Mouse (Mus musculus): ENCODE measurements around the gene 3110009E18Rik. TPM values are rescaled to one million over a fixed set of nuclear protein-coding genes. Genes with fewer than 3 reads are reported as not detected.
"Not testable (repeated sequence)": the region's sequence is repeated elsewhere in the genome, so short reads cannot be mapped to it uniquely, and the experiment has no call there.

Gene 3110009E18Rik
- polyA plus RNA-seq, 1 experiment from 2014 or later = 18.1 TPM

DNA sequence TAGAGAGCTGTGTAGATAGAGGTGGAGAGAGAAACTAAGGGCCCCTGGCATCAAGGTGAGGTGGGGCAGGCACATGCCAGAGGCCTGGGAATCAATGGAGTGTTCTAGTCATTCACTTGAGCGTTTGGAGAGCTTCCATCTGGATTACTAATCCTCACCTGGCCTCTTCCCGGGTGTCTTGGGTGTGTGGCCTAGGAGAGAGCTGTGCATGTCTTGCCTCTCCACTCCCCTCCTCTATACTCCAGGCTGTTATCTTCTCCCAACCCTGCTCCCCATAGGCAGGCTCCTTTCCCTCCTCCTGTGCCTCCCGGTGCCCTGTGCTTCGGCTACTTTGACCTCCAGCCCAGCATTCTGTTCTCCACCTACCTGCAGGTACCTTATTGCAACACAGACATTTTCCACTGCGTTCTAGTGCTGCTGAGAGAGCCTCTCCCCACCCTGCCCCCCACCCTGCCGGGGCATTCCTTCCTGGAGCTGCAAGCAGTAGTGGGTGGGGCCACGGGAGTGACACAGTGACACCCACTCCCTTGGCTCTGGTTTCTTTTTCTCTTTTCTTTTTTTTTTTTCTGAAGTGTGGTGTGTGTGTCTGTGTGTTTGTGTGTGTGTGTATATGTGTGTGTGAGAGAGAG is 37.9 kb upstream of the 3110009E18Rik start:
- Histone ChIP-seq H3K36me3 (ENCODE audit: control insufficient read depth, insufficient read depth, low read length) (no peaks in the 10 kb centered on the region), H3K9me3 (ENCODE audit: control insufficient read depth, low read length) (no peaks in the 10 kb centered on the region), H3K4me1 (replicated peaks; ENCODE audit: control insufficient read depth, insufficient read depth, low read length) (peaks cover 15% of the 10 kb centered on the region), H3K9ac (ENCODE audit: low read length) (0 out of 2 replicates have a peak overlapping the region, but pooled peaks have one; percentile 9), H3K4me2 (ENCODE audit: low read depth, low read length) (no peak overlapping the region), H3K4me3 (ENCODE audit: low read length) (no peak overlapping the region), H3K27me3 (ENCODE audit: control insufficient read depth, insufficient read depth, low read depth, low read length) (no peaks in the 10 kb centered on the region), H3K27ac (ENCODE audit: low read length) (peak overlapping the region; percentile 52)
- peak; percentile 84 for ATAC-seq (ENCODE audit: low read depth)
- 15% methylated on average over 7 of the region's 7 CpGs for WGBS

GRCm38 (mm10) chr1:120083921-120084517 is 37.0 kb upstream of the 3110009E18Rik start:
- Histone ChIP-seq H3K4me2 (ENCODE audit: low read depth, low read length) (no peak overlapping the region), H3K27ac (ENCODE audit: low read length) (no peak overlapping the region)
- peak; percentile 39; the same call in 1 of the 2 replicates for ATAC-seq (ENCODE audit: low read depth)

GRCm38 (mm10) chr1:120085696-120086095 is 35.3 kb upstream of the 3110009E18Rik start:
- Histone ChIP-seq H3K4me1 (replicated peaks; ENCODE audit: control insufficient read depth, insufficient read depth, low read length) (peaks cover 15% of the 10 kb centered on the region), H3K9me3 (ENCODE audit: control insufficient read depth, low read length) (no peaks in the 10 kb centered on the region), H3K27me3 (ENCODE audit: control insufficient read depth, insufficient read depth, low read depth, low read length) (no peaks in the 10 kb centered on the region), H3K9ac (ENCODE audit: low read length) (no peak overlapping the region), H3K4me3 (ENCODE audit: low read length) (no peak overlapping the region), H3K4me2 (ENCODE audit: low read depth, low read length) (no peak overlapping the region), H3K27ac (ENCODE audit: low read length) (no peak overlapping the region), H3K36me3 (ENCODE audit: control insufficient read depth, insufficient read depth, low read length) (no peaks in the 10 kb centered on the region)
- WGBS = 62% methylated on average over 3 of the region's 3 CpGs
- no peak for ATAC-seq (ENCODE audit: low read depth)

More at GRCm38 (mm10) chr1:120083921-120084517, 37.0 kb upstream of the 3110009E18Rik start:
- H3K9ac ChIP-seq (ENCODE audit: low read length) = no peak overlapping the region
- H3K9me3 ChIP-seq (ENCODE audit: control insufficient read depth, low read length) = no peaks in the 10 kb centered on the region
- 19% methylated on average over 5 of the region's 5 CpGs for whole genome bisulfite sequencing
- no peaks in the 10 kb centered on the region for H3K27me3 ChIP-seq (ENCODE audit: control insufficient read depth, insufficient read depth, low read depth, low read length)
- H3K4me3 ChIP-seq (ENCODE audit: low read length) = no peak overlapping the region
- no peaks in the 10 kb centered on the region for H3K36me3 ChIP-seq (ENCODE audit: control insufficient read depth, insufficient read depth, low read length)
- peaks cover 15% of the 10 kb centered on the region for H3K4me1 ChIP-seq (replicated peaks; ENCODE audit: control insufficient read depth, insufficient read depth, low read length)

DNA sequence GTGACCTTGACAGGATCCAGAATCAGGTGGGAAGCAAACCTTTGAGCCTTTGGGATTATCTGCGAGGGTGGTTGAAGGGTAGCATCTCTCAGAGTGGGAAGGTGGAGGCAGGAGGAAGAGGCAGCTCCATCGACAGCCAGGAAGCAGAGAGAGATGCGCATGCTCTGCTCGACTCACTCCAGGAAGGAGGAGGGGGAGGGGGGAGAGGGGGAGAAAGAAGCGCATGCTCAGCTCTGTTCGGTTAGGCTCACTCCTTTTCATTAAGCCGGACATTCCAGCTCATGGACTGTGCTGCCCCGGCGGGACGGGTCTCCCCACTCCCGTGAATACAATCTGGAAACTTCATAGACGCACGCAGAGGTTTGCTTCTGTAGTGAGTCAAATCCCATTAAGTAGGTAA is 34.3 kb upstream of the 3110009E18Rik start:
- WGBS = 60% methylated on average over 13 of the region's 13 CpGs

DNA sequence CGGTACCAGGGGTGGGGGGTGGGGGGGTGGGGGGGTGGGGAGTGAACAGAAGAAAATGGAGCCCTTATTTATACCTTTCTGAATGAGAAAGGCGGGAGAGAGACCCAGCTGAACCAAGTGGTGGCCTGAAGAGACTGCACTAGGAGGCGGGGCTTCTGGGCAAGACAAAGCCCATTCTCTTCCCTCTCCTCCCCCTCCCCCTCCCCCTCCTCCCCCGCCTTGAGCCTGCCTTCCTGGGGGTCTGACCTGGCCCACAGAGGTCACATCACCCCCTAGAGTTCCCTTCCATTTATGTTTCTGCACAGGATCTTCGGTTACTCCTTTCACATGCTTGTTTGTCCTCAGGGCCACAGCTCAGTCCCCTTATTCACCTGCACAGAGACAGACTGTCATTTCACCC is 31.8 kb upstream of the 3110009E18Rik start:
- Histone ChIP-seq H3K4me3 (ENCODE audit: low read length) (no peak overlapping the region), H3K9ac (ENCODE audit: low read length) (no peak overlapping the region), H3K27me3 (ENCODE audit: control insufficient read depth, insufficient read depth, low read depth, low read length) (no peaks in the 10 kb centered on the region), H3K4me2 (ENCODE audit: low read depth, low read length) (no peak overlapping the region), H3K9me3 (ENCODE audit: control insufficient read depth, low read length) (no peaks in the 10 kb centered on the region), H3K4me1 (replicated peaks; ENCODE audit: control insufficient read depth, insufficient read depth, low read length) (no peaks in the 10 kb centered on the region), H3K36me3 (ENCODE audit: control insufficient read depth, insufficient read depth, low read length) (no peaks in the 10 kb centered on the region), H3K27ac (ENCODE audit: low read length) (no peak overlapping the region)
- ATAC-seq (ENCODE audit: low read depth) = no peak
- WGBS = 42% methylated on average over 3 of the region's 5 CpGs

More for the DNA sequence above, 34.3 kb upstream of the 3110009E18Rik start:
- Histone ChIP-seq H3K9ac (ENCODE audit: low read length) (no peak overlapping the region), H3K27me3 (ENCODE audit: control insufficient read depth, insufficient read depth, low read depth, low read length) (no peaks in the 10 kb centered on the region), H3K27ac (ENCODE audit: low read length) (no peak overlapping the region), H3K4me2 (ENCODE audit: low read depth, low read length) (no peak overlapping the region), H3K4me1 (replicated peaks; ENCODE audit: control insufficient read depth, insufficient read depth, low read length) (peaks cover 15% of the 10 kb centered on the region), H3K9me3 (ENCODE audit: control insufficient read depth, low read length) (no peaks in the 10 kb centered on the region), H3K4me3 (ENCODE audit: low read length) (no peak overlapping the region), H3K36me3 (ENCODE audit: control insufficient read depth, insufficient read depth, low read length) (no peaks in the 10 kb centered on the region)
- ATAC-seq (ENCODE audit: low read depth) = no peak

DNA sequence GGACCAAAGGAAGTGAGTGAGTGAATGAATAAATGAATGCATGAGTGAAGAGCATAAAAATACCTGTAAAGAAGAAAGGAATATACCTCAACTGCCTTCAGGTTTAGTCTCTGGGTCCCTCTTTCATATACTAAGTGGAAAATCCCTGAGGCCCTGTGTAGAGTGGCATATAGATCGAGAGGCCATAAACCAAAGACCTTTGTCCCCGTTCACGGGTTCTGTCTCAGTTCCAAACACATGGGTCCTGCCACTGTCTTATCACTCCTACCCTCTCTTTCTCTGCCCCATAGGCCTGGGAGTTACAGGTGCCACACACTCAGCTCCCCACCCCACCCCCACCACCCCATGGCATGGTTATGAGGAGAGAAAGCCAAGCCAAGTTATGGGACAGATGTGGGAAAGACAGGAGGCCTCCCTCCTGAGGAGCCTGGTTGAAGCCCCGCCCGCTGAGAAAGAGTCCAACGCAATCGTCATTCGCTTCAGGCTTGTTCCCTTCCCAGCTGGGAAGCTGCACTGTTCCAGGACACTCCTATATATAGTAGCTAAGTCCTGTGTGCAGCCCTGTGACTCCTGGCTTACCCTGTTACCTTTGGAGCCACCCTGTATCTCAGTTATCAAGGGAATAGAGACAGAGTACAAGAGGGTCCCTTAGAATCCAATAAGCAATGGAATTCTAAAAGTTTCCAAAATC is 30.0 kb upstream of the 3110009E18Rik start:
- Histone ChIP-seq H3K9me3 (ENCODE audit: control insufficient read depth, low read length) (no peaks in the 10 kb centered on the region), H3K4me3 (ENCODE audit: low read length) (no peak overlapping the region), H3K4me2 (ENCODE audit: low read depth, low read length) (no peak overlapping the region), H3K27ac (ENCODE audit: low read length) (no peak overlapping the region), H3K4me1 (replicated peaks; ENCODE audit: control insufficient read depth, insufficient read depth, low read length) (no peaks in the 10 kb centered on the region), H3K36me3 (ENCODE audit: control insufficient read depth, insufficient read depth, low read length) (no peaks in the 10 kb centered on the region), H3K9ac (ENCODE audit: low read length) (no peak overlapping the region), H3K27me3 (ENCODE audit: control insufficient read depth, insufficient read depth, low read depth, low read length) (no peaks in the 10 kb centered on the region)
- 72% methylated on average over 8 of the region's 8 CpGs for WGBS
- no peak for ATAC-seq (ENCODE audit: low read depth)

DNA sequence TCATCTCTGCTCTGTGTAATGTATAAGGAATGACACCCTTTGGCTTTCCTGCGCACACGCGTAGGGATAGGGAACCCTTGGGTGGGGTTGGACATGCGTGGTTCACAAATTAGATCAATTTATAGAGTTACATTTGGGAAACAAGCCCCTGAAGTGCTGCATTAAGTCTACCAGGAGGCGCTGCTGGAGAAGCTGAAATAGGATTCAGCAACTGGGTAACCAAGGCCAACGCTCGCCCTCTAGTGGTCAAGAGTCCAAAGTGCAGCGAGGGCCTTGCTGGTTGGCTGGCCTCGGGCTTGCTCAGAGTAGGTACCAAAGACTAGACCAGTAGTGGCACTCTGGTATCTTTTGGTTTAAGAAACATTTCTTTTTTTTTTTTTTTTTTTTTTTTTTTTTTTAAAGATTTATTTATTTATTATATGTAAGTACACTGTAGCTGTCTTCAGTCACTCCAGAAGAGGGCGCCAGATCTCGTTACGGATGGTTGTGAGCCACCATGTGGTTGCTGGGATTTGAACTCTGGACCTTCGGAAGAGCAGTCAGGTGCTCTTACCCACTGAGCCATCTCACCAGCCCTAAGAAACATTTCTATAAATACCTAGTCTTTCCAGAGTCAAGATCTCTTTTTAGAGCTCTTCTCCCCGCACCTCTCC is 27.4 kb upstream of the 3110009E18Rik start:
- H3K27ac ChIP-seq (ENCODE audit: low read length); H3K4me1 ChIP-seq (replicated peaks; ENCODE audit: control insufficient read depth, insufficient read depth, low read length); H3K9me3 ChIP-seq (ENCODE audit: control insufficient read depth, low read length); H3K9ac ChIP-seq (ENCODE audit: low read length); H3K4me3 ChIP-seq (ENCODE audit: low read length); H3K36me3 ChIP-seq (ENCODE audit: control insufficient read depth, insufficient read depth, low read length); H3K4me2 ChIP-seq (ENCODE audit: low read depth, low read length); H3K27me3 ChIP-seq (ENCODE audit: control insufficient read depth, insufficient read depth, low read depth, low read length): not testable (repeated sequence)
- ATAC-seq (ENCODE audit: low read depth) = peak; percentile 77
- WGBS = 49% methylated on average over 11 of the region's 14 CpGs

DNA sequence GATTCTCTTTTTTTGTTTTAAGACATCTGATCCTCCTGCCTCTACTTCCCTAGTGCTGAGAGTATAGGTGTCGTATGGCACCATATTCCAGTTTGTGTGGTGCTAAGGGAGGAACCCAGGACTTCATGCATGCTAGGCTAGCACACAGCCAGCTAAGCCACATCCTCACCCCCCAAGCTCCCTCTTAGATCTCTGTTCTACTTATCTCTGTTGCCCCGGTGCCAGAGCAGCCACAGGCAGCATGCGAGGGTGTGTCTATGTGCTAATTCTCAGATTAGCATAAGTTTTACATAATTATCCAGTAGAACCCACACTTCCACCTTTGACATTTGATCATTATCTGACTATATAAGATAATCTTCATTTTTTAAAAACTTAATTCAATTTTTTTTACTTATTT is 26.1 kb upstream of the 3110009E18Rik start:
- ATAC-seq (ENCODE audit: low read depth) = no peak
- no peaks in the 10 kb centered on the region for H3K36me3 ChIP-seq (ENCODE audit: control insufficient read depth, insufficient read depth, low read length)
- H3K4me2 ChIP-seq (ENCODE audit: low read depth, low read length) = no peak overlapping the region
- no peak overlapping the region for H3K4me3 ChIP-seq (ENCODE audit: low read length)
- H3K4me1 ChIP-seq (replicated peaks; ENCODE audit: control insufficient read depth, insufficient read depth, low read length) = no peaks in the 10 kb centered on the region
- 55% methylated on average over 3 of the region's 3 CpGs for WGBS
- no peak overlapping the region for H3K9ac ChIP-seq (ENCODE audit: low read length)
- no peaks in the 10 kb centered on the region for H3K9me3 ChIP-seq (ENCODE audit: control insufficient read depth, low read length)
- no peak overlapping the region for H3K27ac ChIP-seq (ENCODE audit: low read length)
- H3K27me3 ChIP-seq (ENCODE audit: control insufficient read depth, insufficient read depth, low read depth, low read length) = no peaks in the 10 kb centered on the region

DNA sequence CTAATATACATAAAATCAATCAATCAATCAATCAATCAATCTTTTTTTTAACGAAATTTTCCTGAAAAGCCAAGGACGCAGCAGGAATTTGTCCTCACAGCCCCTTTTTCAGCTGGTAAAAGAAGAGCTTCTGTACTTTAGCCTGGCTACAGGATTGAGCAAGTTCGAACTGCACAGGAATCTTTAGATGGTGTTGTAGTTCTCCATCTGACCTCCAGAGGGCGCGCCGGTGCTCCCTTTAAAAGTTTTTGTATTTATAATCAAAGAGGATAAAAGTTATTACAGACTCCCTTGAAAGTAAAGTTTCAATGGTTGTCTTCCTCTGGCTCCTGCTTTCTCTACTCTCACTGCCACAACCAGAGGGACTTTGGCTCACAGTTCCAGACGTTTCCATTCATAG is 22.7 kb upstream of the 3110009E18Rik start:
- no peak for ATAC-seq (ENCODE audit: low read depth)
- H3K4me3 ChIP-seq (ENCODE audit: low read length) = no peak overlapping the region
- H3K27ac ChIP-seq (ENCODE audit: low read length) = no peak overlapping the region
- no peak overlapping the region for H3K9ac ChIP-seq (ENCODE audit: low read length)
- H3K4me2 ChIP-seq (ENCODE audit: low read depth, low read length) = no peak overlapping the region
- no peaks in the 10 kb centered on the region for H3K36me3 ChIP-seq (ENCODE audit: control insufficient read depth, insufficient read depth, low read length)
- no peaks in the 10 kb centered on the region for H3K9me3 ChIP-seq (ENCODE audit: control insufficient read depth, low read length)
- no peaks in the 10 kb centered on the region for H3K4me1 ChIP-seq (replicated peaks; ENCODE audit: control insufficient read depth, insufficient read depth, low read length)
- peaks cover 3% of the 10 kb centered on the region for H3K27me3 ChIP-seq (ENCODE audit: control insufficient read depth, insufficient read depth, low read depth, low read length)
- WGBS = 14% methylated on average over 7 of the region's 7 CpGs

All from lung, embryonic 16.5 days (tissue).